Mouse (Mus musculus) CH12.LX (cell line): ENCODE data around the gene Nop2. TPM values are rescaled to one million over a fixed set of nuclear protein-coding genes. Genes with fewer than 3 reads are reported as not detected.
A peak's percentile ranks its signal among the peaks of the same experiment; 100 is the strongest.
"Not testable (repeated sequence)": the region's sequence is repeated elsewhere in the genome, so short reads cannot be mapped to it uniquely, and the experiment has no call there.

ENCODE experiments used
- DNase-seq: peaks from one replicate; pipeline ENCODE4 v3.0.0-alpha.2; 2013; ENCODE audit errors: extremely low read depth
- H3K27ac ChIP-seq: 2 replicates; pipeline ENCODE4 v1.5.1; 2012; ENCODE audit warnings: low read depth, mild to moderate bottlenecking, control low read depth, moderate library complexity; ENCODE audit not compliant: insufficient read depth
- H3K27me3 ChIP-seq: replicated peaks from 2 replicates; pipeline ENCODE3; 2012; ENCODE audit warnings: inconsistent platforms
- H3K36me3 ChIP-seq, 2 experiments: replicated peaks in 1 of 2; 2 replicates each; pipeline versions ENCODE3 to v1.6.1; 2012; ENCODE audit warnings: inconsistent platforms in 1 of 2, low read length in 1 of 2, mild to moderate bottlenecking in 1 of 2, mixed read lengths in 1 of 2, moderate library complexity in 1 of 2; ENCODE audit not compliant: control insufficient read depth in 1 of 2, insufficient read depth in 1 of 2
- H3K4me1 ChIP-seq, 2 experiments: 2 replicates each; pipeline ENCODE4 v1.6.1; 2012; ENCODE audit warnings: inconsistent platforms in 1 of 2, moderate library complexity in 1 of 2; ENCODE audit not compliant: insufficient read depth in 2 of 2, control insufficient read depth in 1 of 2
- H3K4me2 ChIP-seq: 2 replicates; pipeline ENCODE4 v1.6.1; 2012; ENCODE audit warnings: low read depth, mild to moderate bottlenecking, control low read depth; ENCODE audit not compliant: poor library complexity, insufficient read depth, severe bottlenecking
- H3K4me3 ChIP-seq, 3 experiments: fragments of 150-350 bp in 1 of 3; sonication (generic) in 1 of 3; replicated peaks in 1 of 3; 2 replicates each; pipeline versions ENCODE3 to v1.5.1; 2011 to 2012; ENCODE audit warnings: low read depth in 2 of 3, low read length in 2 of 3, mild to moderate bottlenecking in 2 of 3, moderate library complexity in 2 of 3, control low read depth in 1 of 3, improper control_type of control experiment in 1 of 3, inconsistent platforms in 1 of 3, mixed read lengths in 1 of 3; ENCODE audit not compliant: poor library complexity in 1 of 3
- H3K79me2 ChIP-seq: replicated peaks from 2 replicates; pipeline ENCODE4 v1.6.1; 2012; ENCODE audit warnings: mild to moderate bottlenecking, moderate library complexity; ENCODE audit not compliant: control insufficient read depth, poor library complexity, insufficient read depth, severe bottlenecking; ENCODE audit errors: extremely low read depth
- H3K9ac ChIP-seq: 2 replicates; pipeline ENCODE4 v1.6.1; 2012; ENCODE audit warnings: low read depth, mild to moderate bottlenecking, control low read depth, moderate library complexity; ENCODE audit not compliant: insufficient read depth
- H3K9me3 ChIP-seq: replicated peaks from 2 replicates; pipeline ENCODE3; 2012; ENCODE audit warnings: low read length, inconsistent platforms, mixed read lengths
- CTCF ChIP-seq, 2 experiments: IDR thresholded peaks in 1 of 2; conservative IDR thresholded peaks in 1 of 2; 2 replicates each; pipeline ENCODE4 v1.5.1; 2011 to 2012; ENCODE audit warnings: low read depth in 2 of 2, low read length in 2 of 2, improper control_type of control experiment in 1 of 2, inconsistent platforms in 1 of 2, mild to moderate bottlenecking in 1 of 2, moderate library complexity in 1 of 2
- IRF4 ChIP-seq: IDR thresholded peaks from 2 replicates; pipeline ENCODE4 v1.6.1; 2014; ENCODE audit warnings: low read depth, mild to moderate bottlenecking, inconsistent platforms, low read length, improper control_type of control experiment
- JUN ChIP-seq: IDR thresholded peaks from 2 replicates; pipeline ENCODE4 v1.6.1; 2011; ENCODE audit warnings: low read depth, mild to moderate bottlenecking, low read length, improper control_type of control experiment, moderate library complexity; ENCODE audit not compliant: insufficient read depth
- MEF2A ChIP-seq: IDR thresholded peaks from 2 replicates; pipeline ENCODE4 v1.6.1; 2014; ENCODE audit warnings: low read depth, mild to moderate bottlenecking, inconsistent platforms, low read length, improper control_type of control experiment, borderline replicate concordance
- NELFE ChIP-seq: IDR thresholded peaks from 2 replicates; pipeline ENCODE4 v1.6.1; 2011; ENCODE audit warnings: low read depth, low read length, improper control_type of control experiment
- POLR2A ChIP-seq: IDR thresholded peaks from 2 replicates; pipeline ENCODE4 v1.6.1; 2011; ENCODE audit warnings: low read depth, mild to moderate bottlenecking, improper control_type of control experiment, low read length
- POLR2AphosphoS2 ChIP-seq: IDR thresholded peaks from 2 replicates; pipeline ENCODE4 v1.6.1; 2011; ENCODE audit warnings: low read depth, low read length, improper control_type of control experiment
- RAD21 ChIP-seq: IDR thresholded peaks from 2 replicates; pipeline ENCODE4 v1.6.1; 2011; ENCODE audit warnings: low read depth, mild to moderate bottlenecking, low read length, improper control_type of control experiment, moderate library complexity
- SIN3A ChIP-seq: IDR thresholded peaks from 2 replicates; pipeline ENCODE4 v1.6.1; 2012; ENCODE audit warnings: low read length, improper control_type of control experiment, inconsistent platforms
- SMC3 ChIP-seq: IDR thresholded peaks from 2 replicates; pipeline ENCODE4 v1.6.1; 2011; ENCODE audit warnings: low read depth, low read length, improper control_type of control experiment
- TBP ChIP-seq: conservative IDR thresholded peaks from 2 replicates; pipeline ENCODE4 v1.6.1; 2011; ENCODE audit warnings: low read depth, low read length, improper control_type of control experiment
- ZMIZ1 ChIP-seq: IDR thresholded peaks from 2 replicates; pipeline ENCODE4 v1.6.1; 2012; ENCODE audit warnings: low read depth, mild to moderate bottlenecking, inconsistent platforms, low read length, improper control_type of control experiment
- ZNF384 ChIP-seq: IDR thresholded peaks from 2 replicates; pipeline ENCODE4 v1.6.1; 2012; ENCODE audit warnings: low read depth, low read length, improper control_type of control experiment, inconsistent platforms
- dilution Hi-C: fragments of 300-500 bp; cut with MboI; formaldehyde crosslinking; loops from 2 replicates; pipeline ENCODE4 v1.14.3; 2020; ENCODE audit warnings: low sequenced_read_pairs; ENCODE audit not compliant: extremely low pct_unique_long_range_greater_than_20kb, extremely low pct_ligation_motif_present
- in situ Hi-C: fragments of 300-500 bp; cut with MboI; formaldehyde crosslinking; loops from 3 replicates; pipeline ENCODE4 v1.14.3; 2019; ENCODE audit warnings: low sequenced_read_pairs, low pct_ligation_motif_present, low pct_unique_long_range_greater_than_20kb, mixed read lengths
- polyA plus RNA-seq: library from polyadenylated mRNA; unstranded; fragments of >175 nt; gene quantifications from 2 replicates; pipeline ENCODE4 v1.2.1, GENCODE M21; 2012; ENCODE audit warnings: low read depth; ENCODE audit not compliant: insufficient read length
- total RNA-seq, 2 experiments: library from RNA; depleted of rRNA; stranded (reverse); fragments of 300-350 nt in 1 of 2; fragments of >200 nt in 1 of 2; gene quantifications; 2 replicates each; pipeline ENCODE4 v1.2.3; 2012 to 2014

The Nop2 gene
- total and polyA plus RNA-seq, 3 experiments, result 128 to 175 (median 154) TPM

GRCm38 (mm10) chr6:125160854-125161760, 29.4 kb downstream of the Nop2 start (continued):
- TF ChIP-seq ZNF384 (no peak), TBP (no peak), NELFE (no peak), MEF2A (peak; percentile 17; the same call in 1 of the 2 replicates), IRF4 (no peak), JUN (no peak)

- Histone ChIP-seq H3K4me1 (peaks cover 5 to 24% of the 10 kb centered on the region in 2 experiments), H3K79me2 (peaks cover 21% of the 10 kb centered on the region), H3K36me3 (peaks cover 55 to 68% of the 10 kb centered on the region in 2 experiments)
- H3K9me3 ChIP-seq, H3K9ac ChIP-seq, dilution Hi-C loops, H3K27ac ChIP-seq, H3K4me2 ChIP-seq, in situ Hi-C loops, H3K4me3 ChIP-seq, H3K27me3 ChIP-seq: not testable (repeated sequence)
- TF ChIP-seq SMC3, result peak; percentile 27; the same call in 1 of the 2 replicates
- peak; percentile 7 to 54; a peak in 2 of 4 replicates for TF ChIP-seq CTCF (conservative IDR thresholded peaks at IDR 0.05 in 1 of 2, IDR thresholded peaks at IDR 0.05 in 1 of 2; ENCODE audit: low read depth in 2 of 2, low read length in 2 of 2)
- TF ChIP-seq RAD21, result peak; percentile 21
- peak; percentile 12; the same call in 1 of the 2 replicates for TF ChIP-seq SIN3A
- DNase-seq, result peak; percentile 79
These were observed 30.3 kb downstream of the Nop2 start for GRCm38 (mm10) chr6:125161971-125162370.

- Histone ChIP-seq H3K4me1 (peaks cover 11 to 32% of the 10 kb centered on the region in 2 experiments), H3K4me2 (0 out of 2 replicates have a peak overlapping the region, but pooled peaks have one; percentile 40), H3K79me2 (peaks cover 21% of the 10 kb centered on the region), H3K36me3 (peaks cover 57 to 68% of the 10 kb centered on the region in 2 experiments), H3K4me3 (peak overlapping the region; percentile 29 to 42 (median 31))
- DNase-seq, dilution Hi-C loops, H3K27me3 ChIP-seq, H3K9ac ChIP-seq, H3K9me3 ChIP-seq, H3K27ac ChIP-seq, in situ Hi-C loops: not testable (repeated sequence)
- 0 out of 2 replicates have a peak, but pooled peaks have one; percentile 35 for TF ChIP-seq ZMIZ1
- TF ChIP-seq POLR2AphosphoS2, result peak; percentile 76; the same call in 1 of the 2 replicates
- TF ChIP-seq POLR2A, result 0 out of 2 replicates have a peak, but pooled peaks have one; percentile 21
These were observed 31.1 kb downstream of the Nop2 start for GRCm38 (mm10) chr6:125162615-125163305.
